Mouse (Mus musculus): ENCODE measurements around the gene Ppfibp2. TPM values are rescaled to one million over a fixed set of nuclear protein-coding genes. Genes with fewer than 3 reads are reported as not detected.

Gene Ppfibp2
- polyA plus RNA-seq, 1 experiment from 2014 or later: 3.0 TPM

DNA sequence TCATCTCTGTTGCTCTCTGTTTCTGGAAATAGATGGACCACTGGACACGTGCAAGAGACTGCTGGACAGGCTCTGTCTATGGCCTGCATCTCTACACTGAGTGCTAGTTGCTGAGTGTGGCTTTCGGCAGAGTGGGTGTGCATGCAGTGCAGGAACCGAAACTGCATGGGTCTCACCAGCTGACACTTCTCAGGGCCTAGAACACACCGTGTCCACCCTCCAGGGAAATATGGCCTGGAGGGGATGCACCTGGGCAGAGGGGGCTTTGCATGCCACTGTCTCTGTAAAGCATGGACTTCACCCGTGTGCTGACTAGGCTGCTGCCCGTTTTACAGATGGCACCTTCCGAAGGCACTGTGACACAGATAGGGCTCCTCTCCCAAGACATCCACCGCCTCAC lies 151.0 kb downstream of the Ppfibp2 start:
- ATAC-seq (ENCODE audit: low read depth) (no peak), DNase-seq (no peak)
- Histone ChIP-seq H3K9ac (no peak overlapping the region), H3K27me3 (no peaks in the 10 kb centered on the region), H3K4me3 (replicated peaks) (no peak overlapping the region), H3K9me3 (replicated peaks) (no peaks in the 10 kb centered on the region), H3K27ac (no peak overlapping the region), H3K4me2 (no peak overlapping the region), H3K36me3 (0 out of 2 replicates have a peak, but pooled peaks cover 6% of the 10 kb centered on the region), H3K4me1 (replicated peaks) (no peaks in the 10 kb centered on the region)
- WGBS (ENCODE audit: insufficient replicate concordance): 70% methylated on average over 8 of the region's 8 CpGs

DNA sequence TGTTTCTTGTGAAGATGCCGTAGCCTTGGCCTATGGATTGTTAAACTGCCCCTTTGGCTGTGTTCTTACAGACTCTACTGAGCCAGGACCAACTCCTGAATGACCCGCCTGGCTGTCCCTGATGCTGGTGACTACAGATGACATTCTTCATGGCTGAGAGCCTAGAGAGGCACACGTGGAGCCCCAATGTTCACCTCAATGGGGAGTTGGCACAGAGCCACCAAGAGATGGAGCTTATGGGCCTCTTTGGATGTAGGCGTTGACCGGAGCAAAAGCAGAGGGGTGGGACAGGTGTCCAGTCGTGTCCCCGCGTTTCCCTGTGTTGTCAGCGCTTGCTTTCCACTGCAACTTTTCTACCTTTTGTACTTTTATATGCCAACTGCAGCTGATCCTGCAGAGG lies 152.5 kb downstream of the Ppfibp2 start:
- Histone ChIP-seq H3K4me1 (replicated peaks) (no peaks in the 10 kb centered on the region), H3K36me3 (0 out of 2 replicates have a peak, but pooled peaks cover 6% of the 10 kb centered on the region), H3K27ac (no peak overlapping the region), H3K9me3 (replicated peaks) (no peaks in the 10 kb centered on the region), H3K27me3 (no peaks in the 10 kb centered on the region), H3K4me3 (replicated peaks) (no peak overlapping the region), H3K9ac (no peak overlapping the region), H3K4me2 (no peak overlapping the region)
- no peak for ATAC-seq (ENCODE audit: low read depth)
- 66% methylated on average over 9 of the region's 9 CpGs for WGBS (ENCODE audit: insufficient replicate concordance)
- DNase-seq: no peak

DNA sequence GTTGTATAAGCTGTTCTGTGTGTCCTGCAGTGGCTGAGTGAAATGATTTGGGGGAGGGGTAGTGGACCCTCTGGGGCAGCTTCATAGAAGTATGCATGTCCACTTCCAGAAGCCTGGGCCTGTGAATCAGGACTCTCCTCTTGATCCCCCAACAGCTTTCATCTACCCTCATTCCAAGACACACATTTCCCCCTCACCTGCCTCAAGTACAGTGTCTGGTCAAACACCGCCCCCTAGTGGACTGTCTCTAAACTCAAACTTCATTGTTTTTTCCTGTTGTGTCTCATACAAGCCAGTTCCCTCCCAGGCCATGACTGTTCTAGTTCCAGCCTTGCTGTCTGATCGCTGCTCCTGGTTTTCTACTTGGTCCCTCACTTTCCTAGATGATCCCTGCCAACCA lies 152.9 kb downstream of the Ppfibp2 start:
- no peaks in the 10 kb centered on the region for H3K9me3 ChIP-seq (replicated peaks)
- H3K4me3 ChIP-seq (replicated peaks): no peak overlapping the region
- H3K36me3 ChIP-seq: 0 out of 2 replicates have a peak, but pooled peaks cover 4% of the 10 kb centered on the region
- H3K27me3 ChIP-seq: no peaks in the 10 kb centered on the region
- no peak for ATAC-seq (ENCODE audit: low read depth)
- H3K27ac ChIP-seq: no peak overlapping the region
- H3K9ac ChIP-seq: no peak overlapping the region
- 6% methylated on average over 2 of the region's 2 CpGs for WGBS (ENCODE audit: insufficient replicate concordance)
- H3K4me2 ChIP-seq: no peak overlapping the region
- H3K4me1 ChIP-seq (replicated peaks): no peaks in the 10 kb centered on the region
- DNase-seq: peak; percentile 13

DNA sequence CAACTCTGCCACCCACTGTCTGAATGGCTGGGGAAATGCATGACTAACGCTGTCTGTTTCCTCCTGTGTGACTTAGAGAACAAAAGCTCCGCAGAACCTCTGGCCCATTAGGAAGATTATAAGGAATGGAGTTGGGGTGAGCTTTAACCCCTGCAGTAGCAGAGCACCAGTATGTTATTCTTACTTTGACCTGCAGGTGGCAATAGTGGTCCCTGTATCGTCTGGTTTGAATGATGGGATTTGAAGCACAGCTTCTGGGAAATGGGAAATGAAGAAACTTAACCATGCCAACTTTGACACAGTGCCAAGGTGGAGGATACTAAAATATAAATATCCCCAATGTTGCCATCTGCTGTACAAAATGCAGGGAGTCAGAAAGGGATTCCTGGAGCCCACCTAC lies 154.3 kb downstream of the Ppfibp2 start:
- Histone ChIP-seq H3K27ac (no peak overlapping the region), H3K4me1 (replicated peaks) (no peaks in the 10 kb centered on the region), H3K9ac (no peak overlapping the region), H3K4me2 (no peak overlapping the region), H3K9me3 (replicated peaks) (no peaks in the 10 kb centered on the region), H3K36me3 (no peaks in the 10 kb centered on the region), H3K4me3 (replicated peaks) (no peak overlapping the region), H3K27me3 (no peaks in the 10 kb centered on the region)
- DNase-seq (no peak), ATAC-seq (ENCODE audit: low read depth) (no peak)
- 1% methylated on average over 3 of the region's 3 CpGs for WGBS (ENCODE audit: insufficient replicate concordance)

DNA sequence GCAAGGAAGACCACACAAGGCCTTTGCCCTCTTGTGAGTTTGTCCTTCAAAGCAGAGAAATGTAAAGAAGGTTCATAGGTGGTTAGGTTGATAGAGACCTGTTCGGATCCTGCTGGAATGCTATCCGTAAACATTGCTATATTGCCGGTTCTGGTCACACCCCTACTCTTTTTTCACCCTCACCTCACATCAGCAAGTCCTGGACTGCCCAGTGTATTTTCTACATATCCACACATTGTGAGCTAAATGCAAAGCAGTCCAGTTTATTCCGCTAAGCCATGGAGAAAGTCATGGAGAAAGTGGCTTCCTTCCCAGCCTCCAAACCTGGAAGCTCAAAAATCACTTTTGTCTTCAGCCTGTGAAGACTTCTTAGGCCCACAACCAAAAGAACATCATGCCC lies 154.7 kb downstream of the Ppfibp2 start:
- no peak overlapping the region for H3K27ac ChIP-seq
- no peak overlapping the region for H3K4me2 ChIP-seq
- ATAC-seq (ENCODE audit: low read depth) (no peak), DNase-seq (no peak)
- H3K9me3 ChIP-seq (replicated peaks): no peaks in the 10 kb centered on the region
- no peak overlapping the region for H3K4me3 ChIP-seq (replicated peaks)
- no peak overlapping the region for H3K9ac ChIP-seq
- WGBS (ENCODE audit: insufficient replicate concordance): 66% methylated on average over 4 of the region's 4 CpGs
- no peaks in the 10 kb centered on the region for H3K4me1 ChIP-seq (replicated peaks)
- H3K27me3 ChIP-seq: no peaks in the 10 kb centered on the region
- H3K36me3 ChIP-seq: no peaks in the 10 kb centered on the region

DNA sequence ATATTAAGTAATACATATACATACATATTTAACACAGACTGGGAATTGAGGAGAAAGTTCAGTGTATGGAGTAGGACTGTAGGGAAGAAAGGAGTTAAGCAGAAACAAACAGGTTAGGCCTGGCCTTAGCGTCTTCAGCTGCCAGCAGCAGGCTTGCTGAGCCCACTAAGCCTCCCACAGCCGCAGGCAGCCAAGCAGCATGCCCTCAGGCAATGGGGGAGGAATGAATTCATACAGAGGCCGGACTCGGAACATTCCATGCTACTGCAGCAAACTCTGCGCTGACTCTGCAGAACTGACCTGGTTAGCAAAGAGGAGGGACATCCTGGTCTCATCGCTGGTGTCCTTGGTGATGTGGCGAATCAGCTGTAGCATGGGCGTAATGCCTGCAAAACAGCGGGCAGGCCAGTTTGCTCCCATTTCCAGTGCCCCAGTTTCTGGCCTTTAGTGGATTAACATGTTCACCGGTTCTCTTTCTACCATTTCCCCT lies 157.1 kb downstream of the Ppfibp2 start:
- no peak overlapping the region for H3K9ac ChIP-seq
- no peak overlapping the region for H3K27ac ChIP-seq
- H3K36me3 ChIP-seq: no peaks in the 10 kb centered on the region
- H3K27me3 ChIP-seq: no peaks in the 10 kb centered on the region
- no peaks in the 10 kb centered on the region for H3K4me1 ChIP-seq (replicated peaks)
- no peak overlapping the region for H3K4me3 ChIP-seq (replicated peaks)
- DNase-seq (no peak), ATAC-seq (ENCODE audit: low read depth) (no peak)
- WGBS (ENCODE audit: insufficient replicate concordance): 75% methylated on average over 10 of the region's 10 CpGs
- H3K9me3 ChIP-seq (replicated peaks): no peaks in the 10 kb centered on the region
- H3K4me2 ChIP-seq: no peak overlapping the region

DNA sequence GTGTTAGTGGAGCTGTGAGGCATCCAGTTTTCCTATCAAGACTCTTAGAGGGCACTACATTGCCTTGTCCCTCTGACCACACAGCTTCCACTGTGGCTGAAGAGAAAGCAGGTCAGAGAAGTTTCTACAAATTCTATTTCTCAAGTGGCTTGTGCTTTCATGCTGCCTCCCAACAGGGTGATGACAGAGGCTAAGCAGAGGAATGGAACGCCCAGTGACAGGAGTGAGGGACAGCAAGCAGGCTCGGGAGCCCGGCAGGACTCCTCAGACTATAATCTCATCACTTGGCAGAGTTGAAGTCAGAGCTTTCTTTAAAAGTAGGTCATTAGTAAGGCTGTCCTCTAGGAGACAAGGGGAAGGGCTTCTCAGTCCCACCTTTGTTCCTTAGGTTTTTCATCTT lies 160.9 kb downstream of the Ppfibp2 start:
- 35% methylated on average over 3 of the region's 3 CpGs for WGBS (ENCODE audit: insufficient replicate concordance)

DNA sequence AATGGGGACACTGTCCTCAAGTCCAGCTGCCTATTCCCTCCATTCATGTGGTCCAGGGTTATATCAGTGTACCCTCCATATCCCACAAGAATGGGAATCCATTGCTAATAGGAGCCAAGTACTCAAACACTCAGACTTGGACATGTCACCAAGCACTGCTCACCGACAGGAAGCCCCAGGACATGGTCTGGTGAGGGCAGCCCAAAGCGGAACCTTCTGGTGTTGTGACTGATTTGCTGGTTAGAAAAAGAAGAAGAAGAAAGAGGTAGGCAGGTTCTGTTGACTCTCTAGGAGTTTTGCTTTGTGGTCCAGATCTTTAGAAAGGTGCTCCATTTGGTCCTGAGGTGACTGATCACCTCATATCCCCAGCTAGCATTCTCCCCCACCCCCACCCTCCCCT lies 161.7 kb downstream of the Ppfibp2 start:
- DNase-seq (no peak), ATAC-seq (ENCODE audit: low read depth) (no peak)
- no peak overlapping the region for H3K4me3 ChIP-seq (replicated peaks)
- 52% methylated on average over 2 of the region's 2 CpGs for WGBS (ENCODE audit: insufficient replicate concordance)
- H3K27me3 ChIP-seq: 0 out of 2 replicates have a peak, but pooled peaks cover 4% of the 10 kb centered on the region
- no peaks in the 10 kb centered on the region for H3K9me3 ChIP-seq (replicated peaks)
- no peaks in the 10 kb centered on the region for H3K4me1 ChIP-seq (replicated peaks)
- no peak overlapping the region for H3K4me2 ChIP-seq
- no peak overlapping the region for H3K9ac ChIP-seq
- H3K36me3 ChIP-seq: no peaks in the 10 kb centered on the region
- no peak overlapping the region for H3K27ac ChIP-seq

More for the DNA sequence above, 160.9 kb downstream of the Ppfibp2 start:
- Histone ChIP-seq H3K9ac (no peak overlapping the region), H3K4me2 (no peak overlapping the region), H3K4me1 (replicated peaks) (no peaks in the 10 kb centered on the region), H3K27me3 (0 out of 2 replicates have a peak, but pooled peaks cover 4% of the 10 kb centered on the region), H3K9me3 (replicated peaks) (no peaks in the 10 kb centered on the region), H3K27ac (no peak overlapping the region), H3K4me3 (replicated peaks) (no peak overlapping the region), H3K36me3 (no peaks in the 10 kb centered on the region)
- ATAC-seq (ENCODE audit: low read depth) (no peak), DNase-seq (no peak)

DNA sequence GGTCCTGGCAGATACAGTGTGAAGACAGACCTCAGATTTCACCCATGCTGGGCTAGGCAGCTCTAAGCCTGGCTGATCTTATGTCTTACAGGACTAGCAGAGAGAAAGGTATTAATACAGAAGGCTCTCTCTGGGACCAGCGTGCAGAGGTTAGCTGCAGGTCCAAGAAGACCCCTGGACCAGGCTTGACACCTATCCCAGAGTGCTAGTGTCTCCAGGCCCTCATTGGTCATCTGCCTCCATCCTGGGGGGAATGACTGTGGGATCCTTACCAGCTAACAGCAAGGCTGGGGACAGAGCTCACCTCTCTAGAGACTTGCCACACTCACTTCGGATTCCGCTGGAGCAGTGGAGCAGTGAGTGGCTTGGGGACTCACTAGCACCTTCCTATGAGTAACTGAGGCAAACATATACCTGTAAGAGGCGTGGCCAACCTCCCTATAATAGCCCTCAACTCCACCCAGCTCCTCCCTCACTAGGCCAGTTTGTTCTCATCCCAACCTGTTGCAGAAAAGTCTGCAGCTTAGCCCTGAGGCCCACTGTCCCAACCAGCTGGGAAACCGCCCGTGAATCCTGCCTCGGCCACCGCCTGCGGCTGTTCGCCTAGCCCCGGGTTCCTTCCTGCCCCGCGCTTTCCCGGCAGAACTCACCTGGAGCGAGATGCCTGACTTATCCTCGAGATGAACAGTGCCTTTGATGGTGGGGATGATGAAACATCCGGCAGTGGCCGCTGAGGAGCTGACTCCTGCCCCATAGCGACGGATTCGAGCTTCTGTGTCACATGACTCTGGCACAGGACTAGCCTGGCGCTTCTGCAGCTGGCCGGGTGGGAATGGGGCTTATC lies 162.5 kb downstream of the Ppfibp2 start, which contains the start of gene Cyb5r2:
TSS of gene Cyb5r2 (minus strand) at position 725 of the 844 bp plus-strand sequence.
- no peak for DNase-seq
- ATAC-seq (ENCODE audit: low read depth): 0 out of 2 replicates have a peak, but pooled peaks have one; percentile 34
- no peak within 1 kb of the TSS for H3K4me3 ChIP-seq (replicated peaks)

DNA sequence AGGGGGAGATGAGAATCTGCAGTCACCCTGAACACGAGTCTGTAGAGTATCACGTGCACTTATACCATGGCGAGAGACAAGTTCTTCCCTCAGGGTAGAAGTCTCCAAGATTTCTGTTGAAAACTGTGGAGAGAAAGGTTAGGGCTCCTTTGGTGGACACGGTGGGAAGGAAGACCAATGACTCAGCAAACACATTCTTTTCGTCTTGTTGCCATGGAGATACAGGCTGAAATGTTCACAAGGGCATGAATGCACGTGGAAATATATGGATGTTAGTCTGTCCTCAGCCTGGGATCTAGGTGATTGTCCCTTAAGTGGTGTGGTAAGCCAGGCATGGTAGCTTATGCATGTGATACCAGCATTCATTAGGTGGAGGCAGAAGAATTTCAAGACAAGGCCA lies 175.8 kb downstream of the Ppfibp2 start:
- Histone ChIP-seq H3K4me2 (no peak overlapping the region), H3K9ac (no peak overlapping the region), H3K4me1 (replicated peaks) (no peaks in the 10 kb centered on the region), H3K27me3 (no peaks in the 10 kb centered on the region), H3K4me3 (replicated peaks) (no peak overlapping the region), H3K9me3 (replicated peaks) (no peaks in the 10 kb centered on the region), H3K27ac (no peak overlapping the region), H3K36me3 (no peaks in the 10 kb centered on the region)
- ATAC-seq (ENCODE audit: low read depth) (no peak), DNase-seq (no peak)
- WGBS (ENCODE audit: insufficient replicate concordance): 52% methylated on average over 6 of the region's 6 CpGs

More for the DNA sequence above, 162.5 kb downstream of the Ppfibp2 start, which contains the start of gene Cyb5r2:
- 12% methylated on average over 23 of the region's 23 CpGs for WGBS (ENCODE audit: insufficient replicate concordance)
- Histone ChIP-seq H3K9ac (no peak within 1 kb of the TSS), H3K4me2 (0 out of 2 replicates have a peak within 1 kb of the TSS, but pooled peaks have one; percentile 14), H3K27me3 (0 out of 2 replicates have a peak, but pooled peaks cover 4% of the 10 kb centered on the region), H3K4me1 (replicated peaks) (no peaks in the 10 kb centered on the region), H3K27ac (no peak within 1 kb of the TSS), H3K36me3 (no peaks in the 10 kb centered on the region), H3K9me3 (replicated peaks) (no peaks in the 10 kb centered on the region)

DNA sequence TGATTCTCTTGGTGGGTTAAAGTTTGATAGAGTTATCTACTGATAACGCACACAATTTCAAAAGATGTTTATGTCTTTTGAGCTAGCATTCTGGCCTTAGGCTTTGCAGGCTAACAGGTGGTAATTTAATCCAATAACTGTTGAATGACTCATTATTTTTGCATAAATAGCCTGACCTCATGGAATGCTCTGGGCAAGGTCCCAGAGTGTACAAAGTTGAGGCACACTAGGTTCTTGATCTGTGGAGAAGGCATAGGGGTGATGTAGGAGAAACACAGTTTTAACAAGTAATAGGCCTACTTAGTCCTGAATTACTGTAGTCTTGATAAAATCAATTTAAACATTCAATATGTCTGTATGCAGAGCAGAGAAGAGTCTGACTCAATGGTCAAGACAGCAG lies 183.2 kb downstream of the Ppfibp2 start:
- no peak overlapping the region for H3K4me3 ChIP-seq (replicated peaks)
- no peaks in the 10 kb centered on the region for H3K9me3 ChIP-seq (replicated peaks)
- H3K27ac ChIP-seq: no peak overlapping the region
- H3K9ac ChIP-seq: no peak overlapping the region
- no peak overlapping the region for H3K4me2 ChIP-seq
- whole genome bisulfite sequencing (ENCODE audit: insufficient replicate concordance): 36% methylated on average over 1 of the region's 1 CpGs
- no peaks in the 10 kb centered on the region for H3K27me3 ChIP-seq
- no peaks in the 10 kb centered on the region for H3K4me1 ChIP-seq (replicated peaks)
- ATAC-seq (ENCODE audit: low read depth) (no peak), DNase-seq (no peak)
- H3K36me3 ChIP-seq: no peaks in the 10 kb centered on the region
